Mouse (Mus musculus) thymus, postnatal 4 days (tissue): ENCODE measurements around the gene Sbf2.
A peak's percentile ranks its signal among the peaks of the same experiment; 100 is the strongest.

Source experiments
- DNase-seq: peaks from one replicate; pipeline ENCODE4 v3.0.0; 2021

Sbf2 gene

GRCm38 (mm10) chr7:110387565-110387964, 227.2 kb downstream of the Sbf2 start:
- DNase-seq = no peak

- no peak for DNase-seq
Observed at GRCm38 (mm10) chr7:110385482-110385881, 229.2 kb downstream of the Sbf2 start.

- peak; percentile 25 for DNase-seq
Observed at GRCm38 (mm10) chr7:110384343-110384742, 230.4 kb downstream of the Sbf2 start.

GRCm38 (mm10) chr7:110381625-110382024, 233.1 kb downstream of the Sbf2 start:
- no peak for DNase-seq

- DNase-seq = no peak
Observed at GRCm38 (mm10) chr7:110379335-110379914, 235.3 kb downstream of the Sbf2 start.

GRCm38 (mm10) chr7:110372529-110372928, 242.2 kb downstream of the Sbf2 start:
- DNase-seq = no peak

- no peak for DNase-seq
Observed at GRCm38 (mm10) chr7:110362005-110362404, 252.7 kb downstream of the Sbf2 start.

- DNase-seq = no peak
Observed at GRCm38 (mm10) chr7:110361516-110361915, 253.2 kb downstream of the Sbf2 start.

- DNase-seq = no peak
Observed at GRCm38 (mm10) chr7:110359391-110359790, 255.3 kb downstream of the Sbf2 start.

GRCm38 (mm10) chr7:110353971-110354370, 260.8 kb downstream of the Sbf2 start:
- DNase-seq = peak; percentile 18

GRCm38 (mm10) chr7:110347250-110347649, 267.5 kb downstream of the Sbf2 start:
- DNase-seq = no peak

- no peak for DNase-seq
Observed at GRCm38 (mm10) chr7:110337601-110338000, 277.1 kb downstream of the Sbf2 start.

- no peak for DNase-seq
Observed at GRCm38 (mm10) chr7:110325381-110326110, 289.2 kb downstream of the Sbf2 start.

GRCm38 (mm10) chr7:110324852-110325251, 289.9 kb downstream of the Sbf2 start:
- no peak for DNase-seq

GRCm38 (mm10) chr7:110321106-110321505, 293.6 kb downstream of the Sbf2 start:
- DNase-seq = no peak

GRCm38 (mm10) chr7:110318971-110319519, 295.7 kb downstream of the Sbf2 start:
- no peak for DNase-seq

- DNase-seq = no peak
Observed at GRCm38 (mm10) chr7:110317412-110317811, 297.3 kb downstream of the Sbf2 start.

- no peak for DNase-seq
Observed at GRCm38 (mm10) chr7:110315352-110315751, 299.4 kb downstream of the Sbf2 start.

- no peak for DNase-seq
Observed at GRCm38 (mm10) chr7:110314401-110314890, 300.3 kb downstream of the Sbf2 start.

GRCm38 (mm10) chr7:110313392-110314055, 301.2 kb downstream of the Sbf2 start:
- DNase-seq = no peak

GRCm38 (mm10) chr7:110309246-110309645, 305.5 kb downstream of the Sbf2 start:
- DNase-seq = no peak

GRCm38 (mm10) chr7:110307741-110308140, 307.0 kb downstream of the Sbf2 start:
- no peak for DNase-seq

- no peak for DNase-seq
Observed at GRCm38 (mm10) chr7:110306281-110306680, 308.4 kb downstream of the Sbf2 start.

GRCm38 (mm10) chr7:110305486-110305885, 309.2 kb downstream of the Sbf2 start:
- no peak for DNase-seq
